Mouse (Mus musculus): Measurements from ENCODE around the gene Gm13040. TPM values are rescaled to one million over a fixed set of nuclear protein-coding genes. Genes with fewer than 3 reads are reported as not detected.
"Not testable (repeated sequence)": the region's sequence is repeated elsewhere in the genome, so short reads cannot be mapped to it uniquely, and the experiment has no call there.

Gm13040 gene
- total RNA-seq (2021): not detected

DNA sequence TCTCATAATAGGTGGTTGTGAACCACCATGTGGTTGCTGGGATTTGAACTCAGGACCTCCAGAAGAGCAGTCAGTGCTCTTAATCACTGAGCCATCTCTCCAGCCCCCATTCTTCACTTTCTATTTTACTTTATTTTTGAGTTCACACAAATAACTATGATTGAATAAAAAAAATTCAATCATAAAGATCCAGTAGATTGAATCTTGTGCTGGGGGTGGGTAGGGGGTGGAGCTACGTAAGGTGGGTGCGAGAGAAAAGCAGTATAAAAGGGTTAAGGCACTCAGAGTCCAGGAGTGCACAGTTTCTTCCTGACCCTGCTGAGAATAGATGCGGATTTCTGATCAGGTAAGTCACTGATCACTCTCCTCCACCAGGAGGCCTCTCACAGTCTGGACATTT, at the start of gene Gm13040:
Gene Gm13040 (plus strand): TSS at position 301 of the 400 bp plus-strand sequence.
- not testable (repeated sequence) for DNase-seq

DNA sequence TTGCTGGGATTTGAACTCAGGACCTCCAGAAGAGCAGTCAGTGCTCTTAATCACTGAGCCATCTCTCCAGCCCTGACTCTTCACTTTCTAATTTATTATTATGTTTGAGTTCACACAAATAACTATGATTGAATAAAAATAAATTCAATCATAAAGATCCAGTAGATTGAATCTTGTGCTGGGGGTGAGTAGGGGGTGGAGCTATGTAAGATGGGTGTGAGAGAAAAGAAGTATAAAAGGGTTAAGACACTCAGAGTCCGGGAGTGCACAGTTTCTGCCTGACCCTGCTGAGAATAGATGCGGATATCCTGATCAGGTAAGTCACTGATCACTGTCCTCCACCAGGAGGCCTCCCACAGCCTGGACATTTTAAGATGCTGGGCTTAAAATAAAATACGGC, 24.7 kb upstream of the Gm13040 start, which contains the start of gene Gm13043:
Gene Gm13043 (plus strand): TSS at position 301 of the 400 bp plus-strand sequence.
- DNase-seq: no peak

DNA sequence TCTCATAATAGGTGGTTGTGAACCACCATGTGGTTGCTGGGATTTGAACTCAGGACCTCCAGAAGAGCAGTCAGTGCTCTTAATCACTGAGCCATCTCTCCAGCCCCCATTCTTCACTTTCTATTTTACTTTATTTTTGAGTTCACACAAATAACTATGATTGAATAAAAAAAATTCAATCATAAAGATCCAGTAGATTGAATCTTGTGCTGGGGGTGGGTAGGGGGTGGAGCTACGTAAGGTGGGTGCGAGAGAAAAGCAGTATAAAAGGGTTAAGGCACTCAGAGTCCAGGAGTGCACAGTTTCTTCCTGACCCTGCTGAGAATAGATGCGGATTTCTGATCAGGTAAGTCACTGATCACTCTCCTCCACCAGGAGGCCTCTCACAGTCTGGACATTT, 15.6 kb downstream of the Gm13040 start, which contains the start of the genes BC080695 and Gm13057:
Gene BC080695 (plus strand): TSS at position 301 of the 400 bp plus-strand sequence.
Gene Gm13057 (plus strand): TSS at position 310 of the 400 bp plus-strand sequence.
- not testable (repeated sequence) for DNase-seq

Other genes with a start within 250 kb of the Gm13040 start
- gene Pdpn, start 236.4 kb upstream of the Gm13040 start, total RNA-seq (2021): 10 to 100 TPM; 13.0 to 14.3 TPM
- under 1 TPM; 0.29 to 0.33 TPM for gene Lrrc38, start 186.2 kb upstream of the Gm13040 start, total RNA-seq (2021)
- gene Pramel1, start 141.5 kb upstream of the Gm13040 start, total RNA-seq (2021): not detected
- 10 to 100 TPM; 11.7 to 12.1 TPM for gene Pramef8, start 123.5 kb upstream of the Gm13040 start, total RNA-seq (2021)
- gene Oog4, start 85.6 kb upstream of the Gm13040 start, total RNA-seq (2021): not detected
- not detected for gene Gm13043, start 24.6 kb upstream of the Gm13040 start, total RNA-seq (2021)
- not detected for gene BC080695, start 15.7 kb downstream of the Gm13040 start, total RNA-seq (2021)
- not detected for gene Gm13057, start 15.8 kb downstream of the Gm13040 start, total RNA-seq (2021)
- not detected for gene Gm13083, start 79.0 kb downstream of the Gm13040 start, total RNA-seq (2021)
- gene Gm13088, start 121.3 kb downstream of the Gm13040 start, total RNA-seq (2021): not detected
- not detected for gene Gm13089, start 166.8 kb downstream of the Gm13040 start, total RNA-seq (2021)
- gene Gm13078, start 183.5 kb downstream of the Gm13040 start, total RNA-seq (2021): not detected